Mouse (Mus musculus) cerebral cortex, adult 2 months (tissue): ENCODE results near the gene Pear1.

Experiments used
- WGBS: fragments of 180-500 bp; shearing (Covaris S2); methylation state at CpG from one replicate; pipeline ENCODE4 v1.1.7; 2018; 5-methylcytosine and 5-hydroxymethylcytosine counted together

Gene Pear1

GRCm38 (mm10) chr3:87824206-87824605, at the start of gene Pear1:
Pear1 (minus strand) TSS chr3:87824306.
- 85% methylated on average over 1 of the region's 1 CpGs for WGBS

GRCm38 (mm10) chr3:87864111-87864510, 40.0 kb upstream of the Pear1 start:
- WGBS: 93% methylated on average over 4 of the region's 4 CpGs

- WGBS: 27% methylated on average over 3 of the region's 3 CpGs
Measured at GRCm38 (mm10) chr3:87859813-87860212, 35.7 kb upstream of the Pear1 start.

- 93% methylated on average over 8 of the region's 8 CpGs for WGBS
Measured at GRCm38 (mm10) chr3:87857666-87858065, 33.6 kb upstream of the Pear1 start.

- 82% methylated on average over 8 of the region's 8 CpGs for WGBS
Measured at GRCm38 (mm10) chr3:87855936-87856335, 31.8 kb upstream of the Pear1 start.

GRCm38 (mm10) chr3:87854795-87855568, 30.9 kb upstream of the Pear1 start:
- WGBS: 58% methylated on average over 7 of the region's 7 CpGs

GRCm38 (mm10) chr3:87849117-87849516, 25.0 kb upstream of the Pear1 start:
- 82% methylated on average over 14 of the region's 14 CpGs for WGBS

- 82% methylated on average over 5 of the region's 5 CpGs for WGBS
Measured at GRCm38 (mm10) chr3:87847680-87848079, 23.6 kb upstream of the Pear1 start.

- 82% methylated on average over 7 of the region's 7 CpGs for WGBS
Measured at GRCm38 (mm10) chr3:87846650-87847110, 22.6 kb upstream of the Pear1 start, which contains the start of gene Sh2d2a. Sh2d2a (plus strand) TSS chr3:87846755.

GRCm38 (mm10) chr3:87846186-87846585, 22.1 kb upstream of the Pear1 start:
- WGBS: 90% methylated on average over 4 of the region's 4 CpGs

- 87% methylated on average over 4 of the region's 4 CpGs for WGBS
Measured at GRCm38 (mm10) chr3:87844981-87845380, 20.9 kb upstream of the Pear1 start.

- 17% methylated on average over 4 of the region's 4 CpGs for WGBS
Measured at GRCm38 (mm10) chr3:87838622-87839021, 14.5 kb upstream of the Pear1 start.

GRCm38 (mm10) chr3:87833482-87833881, 9.4 kb upstream of the Pear1 start:
- WGBS: 81% methylated on average over 5 of the region's 5 CpGs

- WGBS: 82% methylated on average over 7 of the region's 7 CpGs
Measured at GRCm38 (mm10) chr3:87832109-87832859, 8.2 kb upstream of the Pear1 start.

- WGBS: 63% methylated on average over 10 of the region's 10 CpGs
Measured at GRCm38 (mm10) chr3:87829025-87829424, 4.9 kb upstream of the Pear1 start.

GRCm38 (mm10) chr3:87828435-87828834, 4.3 kb upstream of the Pear1 start:
- WGBS: 58% methylated on average over 4 of the region's 4 CpGs

- 78% methylated on average over 12 of the region's 12 CpGs for WGBS
Measured at GRCm38 (mm10) chr3:87818226-87818625, 5.9 kb downstream of the Pear1 start.

GRCm38 (mm10) chr3:87816646-87817093, 7.4 kb downstream of the Pear1 start:
- WGBS: 10% methylated on average over 12 of the region's 12 CpGs

- WGBS: 82% methylated on average over 6 of the region's 6 CpGs
Measured at GRCm38 (mm10) chr3:87816166-87816565, 7.9 kb downstream of the Pear1 start.

GRCm38 (mm10) chr3:87812873-87813272, 11.2 kb downstream of the Pear1 start:
- 67% methylated on average over 10 of the region's 10 CpGs for WGBS

- 81% methylated on average over 4 of the region's 4 CpGs for WGBS
Measured at GRCm38 (mm10) chr3:87812413-87812812, 11.7 kb downstream of the Pear1 start.

GRCm38 (mm10) chr3:87811297-87811696, 12.8 kb downstream of the Pear1 start:
- WGBS: 82% methylated on average over 8 of the region's 8 CpGs
